Mouse (Mus musculus): ENCODE results near the gene Gm11060. TPM values are rescaled to one million over a fixed set of nuclear protein-coding genes. Genes with fewer than 3 reads are reported as not detected.

Gene Gm11060
- total RNA-seq, 2 experiments from 2014 or later: not detected

GRCm38 (mm10) chr2:105132933-105133795 is 41.3 kb downstream of the Gm11060 start:
- no peak for ATAC-seq (replicated peaks; ENCODE audit: low FRiP score, poor library complexity, severe bottlenecking)

GRCm38 (mm10) chr2:105134296-105134695 is 42.5 kb downstream of the Gm11060 start:
- no peak for ATAC-seq (replicated peaks; ENCODE audit: low FRiP score, poor library complexity, severe bottlenecking)

- ATAC-seq (replicated peaks; ENCODE audit: low FRiP score, poor library complexity, severe bottlenecking): no peak
Measured at GRCm38 (mm10) chr2:105139471-105139870, 47.7 kb downstream of the Gm11060 start.

GRCm38 (mm10) chr2:105141371-105141770 is 49.6 kb downstream of the Gm11060 start:
- ATAC-seq (replicated peaks; ENCODE audit: low FRiP score, poor library complexity, severe bottlenecking): no peak

Other genes with a start within 250 kb of the Gm11060 start
- 0.84 TPM in 1 of 2 replicates, not detected in the other for gene Prrg4, start 242.1 kb upstream of the Gm11060 start, total RNA-seq (2015; ENCODE audit: low replicate concordance)
- gene Prrg4, start 242.1 kb upstream of the Gm11060 start, total RNA-seq (2017; ENCODE audit: low replicate concordance): not detected in 2 replicates
- 4.8 and 31.3 TPM in 2 replicates for gene Ccdc73, start 224.2 kb upstream of the Gm11060 start, total RNA-seq (2015; ENCODE audit: low replicate concordance)
- 5.7 and 14.6 TPM in 2 replicates for gene Ccdc73, start 224.2 kb upstream of the Gm11060 start, total RNA-seq (2017; ENCODE audit: low replicate concordance)
- 113 and 128 TPM in 2 replicates for gene Eif3m, start 74.9 kb upstream of the Gm11060 start, total RNA-seq (2015; ENCODE audit: low replicate concordance)
- 52.7 and 64.4 TPM in 2 replicates for gene Eif3m, start 74.9 kb upstream of the Gm11060 start, total RNA-seq (2017; ENCODE audit: low replicate concordance)
- not detected in 2 replicates for gene Wt1, start 34.5 kb downstream of the Gm11060 start, total RNA-seq (2015; ENCODE audit: low replicate concordance)
- gene Wt1, start 34.5 kb downstream of the Gm11060 start, total RNA-seq (2017; ENCODE audit: low replicate concordance): not detected in 2 replicates
- gene Them7, start 132.3 kb downstream of the Gm11060 start, total RNA-seq (2015; ENCODE audit: low replicate concordance): 2.9 TPM in 1 of 2 replicates, not detected in the other
- gene Them7, start 132.3 kb downstream of the Gm11060 start, total RNA-seq (2017; ENCODE audit: low replicate concordance): not detected in 2 replicates

All from erythroblast, adult 5-6 weeks (primary cell).